Mouse (Mus musculus) heart, adult 2 months (tissue): ENCODE data around the gene Thsd4.

Experiments used
- EP300 ChIP-seq: fragments of 200-500 bp; IDR thresholded peaks from 2 replicates; pipeline ENCODE4 v1.6.1; 2011; ENCODE audit warnings: low read depth, low read length, control low read depth; ENCODE audit not compliant: insufficient read depth
- POLR2A ChIP-seq: fragments of 200-500 bp; IDR thresholded peaks from 2 replicates; pipeline ENCODE4 v1.6.1; 2011; ENCODE audit warnings: mild to moderate bottlenecking, low read depth, low read length, control low read depth; ENCODE audit not compliant: insufficient read depth

DNA sequence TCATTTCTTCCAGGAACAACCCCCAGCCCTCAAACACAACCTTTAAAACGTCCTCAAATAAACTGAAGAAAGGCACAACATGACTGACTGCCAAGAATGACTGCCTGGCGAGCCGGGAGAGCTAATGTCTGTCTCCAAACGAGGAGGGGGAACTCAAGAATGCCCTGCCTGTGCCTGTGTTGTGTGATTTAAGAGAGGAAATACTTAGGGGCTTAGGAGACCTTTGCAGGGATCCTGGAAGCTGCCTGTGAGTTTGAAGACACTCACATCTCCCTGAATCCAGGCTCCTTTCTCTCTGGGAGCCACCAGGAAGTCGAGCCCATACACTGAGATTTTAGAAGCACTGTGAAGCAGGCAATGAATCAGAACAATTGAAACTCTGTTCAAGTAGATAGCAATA, 361.0 kb downstream of the Thsd4 start:
- TF ChIP-seq EP300 (no peak), POLR2A (no peak)
